Mouse (Mus musculus) mesoderm, embryonic 11.5 days (tissue): ENCODE results near the gene Tmem88b.
A peak's percentile ranks its signal among the peaks of the same experiment; 100 is the strongest.
"Not testable (repeated sequence)": the region's sequence is repeated elsewhere in the genome, so short reads cannot be mapped to it uniquely, and the experiment has no call there.

ENCODE experiments used
- DNase-seq: peaks from one replicate; pipeline ENCODE4 v3.0.0-alpha.2; 2012; ENCODE audit warnings: low read depth, low spot score

Gene Tmem88b

DNA sequence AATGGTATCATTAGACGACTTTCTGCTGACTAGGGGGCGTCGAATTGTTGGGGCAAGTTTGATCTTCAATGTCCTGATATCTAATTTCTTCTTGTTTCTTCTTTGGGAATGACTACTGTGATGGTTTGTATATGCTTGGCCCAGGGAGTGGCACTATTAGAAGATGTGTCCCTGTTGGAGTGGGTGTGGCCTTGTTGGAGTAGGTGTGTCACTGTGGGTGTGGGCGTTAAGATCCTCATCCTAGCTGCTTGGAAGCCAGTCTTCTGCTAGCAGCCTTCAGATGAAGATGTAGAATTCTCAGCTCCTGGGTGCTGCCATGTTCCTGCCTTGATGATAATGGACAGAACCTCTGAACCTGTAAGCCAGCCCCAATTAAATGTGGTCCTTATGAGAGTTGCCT, 3.2 kb upstream of the Tmem88b start:
- not testable (repeated sequence) for DNase-seq

GRCm38 (mm10) chr4:155788300-155788699, 2.6 kb upstream of the Tmem88b start:
- no peak for DNase-seq

- DNase-seq = no peak
These were observed 428 bp downstream of the Tmem88b start for GRCm38 (mm10) chr4:155785246-155785645.

GRCm38 (mm10) chr4:155784081-155784701, 1.5 kb downstream of the Tmem88b start:
- DNase-seq = peak; percentile 81

- no peak for DNase-seq
These were observed 2.1 kb downstream of the Tmem88b start for GRCm38 (mm10) chr4:155783486-155784080.

- DNase-seq = peak; percentile 65
These were observed 4.8 kb downstream of the Tmem88b start for GRCm38 (mm10) chr4:155780895-155781294.

- DNase-seq = no peak
These were observed 6.2 kb downstream of the Tmem88b start for GRCm38 (mm10) chr4:155779498-155779897.

GRCm38 (mm10) chr4:155777816-155778215, 7.9 kb downstream of the Tmem88b start:
- DNase-seq = no peak

DNA sequence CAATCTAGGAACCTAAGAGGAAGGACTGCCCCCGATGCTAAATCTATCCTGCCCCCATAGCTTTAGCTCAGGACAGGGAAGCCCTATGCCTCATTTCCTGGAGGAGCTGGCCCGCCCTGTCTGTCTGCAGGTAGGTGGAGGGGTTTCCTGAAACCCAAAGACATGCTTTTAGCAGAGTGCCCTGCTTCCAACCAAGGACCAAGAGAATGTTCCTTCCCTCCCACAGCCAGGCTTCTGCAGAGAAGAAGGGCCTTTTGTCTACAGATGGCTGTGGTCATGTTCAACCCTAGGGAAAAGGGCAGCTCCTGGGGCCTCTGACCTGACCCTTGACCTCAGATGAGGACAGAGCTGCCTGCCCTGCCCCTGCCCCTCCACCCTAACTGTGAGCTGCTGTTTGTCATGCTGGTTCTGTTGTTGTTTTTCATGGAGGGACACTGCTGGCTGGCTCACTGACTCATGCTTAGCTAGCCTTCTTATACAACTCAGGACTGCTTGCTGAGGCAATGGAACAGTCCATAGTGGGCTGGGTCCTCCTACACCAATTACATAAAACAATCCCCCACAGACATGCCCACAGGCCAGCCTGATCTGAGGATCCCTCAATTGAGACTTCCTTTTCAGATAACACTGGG, 8.9 kb downstream of the Tmem88b start:
- no peak for DNase-seq

DNA sequence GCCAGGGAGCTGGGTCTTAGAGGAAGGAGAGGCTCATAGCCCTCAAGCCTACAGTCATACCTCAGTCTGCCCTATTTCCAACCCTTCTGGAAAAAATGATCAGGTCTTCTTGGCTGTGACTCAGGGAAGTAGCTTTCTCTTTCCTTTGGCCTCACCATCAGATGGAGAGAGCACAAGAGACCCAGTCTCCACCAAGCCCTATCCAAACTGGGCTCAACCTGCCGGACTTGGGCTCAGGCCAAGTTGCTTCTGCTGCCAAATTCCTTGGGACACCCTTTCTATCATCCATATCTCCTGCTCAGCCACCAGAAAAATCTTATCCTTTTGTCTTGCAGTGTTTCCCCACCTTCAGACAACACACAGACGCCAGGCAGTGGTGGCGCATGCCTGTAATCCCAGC, 9.8 kb downstream of the Tmem88b start:
- no peak for DNase-seq

- no peak for DNase-seq
These were observed 10.5 kb downstream of the Tmem88b start for GRCm38 (mm10) chr4:155774971-155775740.

- DNase-seq = peak; percentile 89
These were observed 11.4 kb downstream of the Tmem88b start, which contains the start of gene Vwa1 for GRCm38 (mm10) chr4:155774280-155774754. Gene Vwa1, minus strand, starts transcription at chr4:155774698.

DNA sequence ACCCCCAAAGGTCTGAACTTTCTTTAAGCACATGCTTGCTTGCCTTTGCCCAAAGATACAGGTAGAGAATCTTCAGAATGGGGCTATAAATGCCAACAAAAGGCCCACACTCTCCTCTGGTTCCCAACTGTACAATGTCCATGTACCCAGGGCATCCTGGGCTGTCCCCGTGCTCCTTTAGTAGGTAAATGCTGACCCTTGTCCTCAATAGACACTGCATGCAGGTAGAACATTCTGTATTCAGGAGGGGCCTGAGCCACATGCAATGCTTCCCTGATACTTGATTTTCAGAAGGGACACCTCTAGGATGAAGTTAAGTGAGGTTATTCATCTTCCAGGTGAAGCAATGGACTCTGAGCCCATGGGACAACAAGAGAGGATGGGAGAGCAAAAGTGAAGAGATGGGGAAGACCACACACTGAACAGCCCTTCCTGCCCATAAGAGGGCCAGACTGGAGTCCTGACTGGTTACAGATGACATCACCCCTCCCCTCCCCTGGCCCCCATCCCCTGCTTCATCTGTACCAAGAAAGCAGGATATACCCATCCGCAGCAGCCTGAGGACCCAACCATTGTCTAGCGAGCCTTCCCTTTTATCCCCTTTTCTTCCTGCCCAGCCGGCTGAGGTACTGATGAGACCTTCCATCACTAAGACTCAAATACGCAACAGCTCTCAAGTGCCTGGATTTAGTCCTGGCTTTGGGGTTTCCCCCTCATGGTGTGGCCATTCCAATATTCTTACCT, 12.2 kb downstream of the Tmem88b start:
- DNase-seq = no peak

- no peak for DNase-seq
These were observed 12.9 kb downstream of the Tmem88b start for GRCm38 (mm10) chr4:155772786-155773185.

DNA sequence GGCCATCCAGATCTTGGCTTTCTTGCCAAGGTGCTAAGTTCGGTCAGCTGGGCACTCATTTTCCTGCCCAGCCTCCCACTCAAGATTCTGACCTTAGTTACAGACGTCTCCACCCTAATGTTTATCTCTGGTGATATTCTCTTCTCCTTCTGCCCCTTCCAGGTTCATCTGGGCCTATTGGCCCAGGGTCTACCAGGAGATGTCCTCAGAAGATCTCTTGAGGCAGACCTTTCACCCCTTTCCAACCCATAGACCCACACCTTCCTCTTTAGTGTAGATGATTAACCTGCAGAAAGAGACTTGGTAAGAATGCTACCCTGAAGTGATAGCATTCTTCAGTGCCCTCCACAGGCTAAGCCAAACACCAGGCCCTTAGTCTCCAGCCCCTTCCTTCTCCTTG, 14.0 kb downstream of the Tmem88b start:
- no peak for DNase-seq

DNA sequence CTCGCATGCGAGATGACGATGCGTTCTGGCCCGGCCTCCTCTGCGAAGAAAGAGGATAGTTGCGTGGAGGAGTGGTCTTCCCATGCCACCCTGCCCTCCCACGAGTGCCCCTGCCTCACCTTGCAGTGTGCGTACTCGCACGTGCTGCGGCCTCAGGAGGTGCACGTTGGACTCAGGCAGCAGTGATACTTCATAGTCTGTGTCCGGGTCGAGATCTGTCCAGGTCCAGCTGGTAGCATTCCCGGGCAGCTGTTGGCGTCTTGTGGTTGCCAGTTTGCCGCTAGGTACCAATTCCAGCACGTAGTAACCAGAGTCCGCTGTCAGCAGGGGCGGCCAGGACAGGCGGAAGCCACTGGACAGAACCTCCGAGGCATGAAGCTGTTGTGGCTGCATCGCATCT, 15.0 kb downstream of the Tmem88b start:
- DNase-seq = no peak

DNA sequence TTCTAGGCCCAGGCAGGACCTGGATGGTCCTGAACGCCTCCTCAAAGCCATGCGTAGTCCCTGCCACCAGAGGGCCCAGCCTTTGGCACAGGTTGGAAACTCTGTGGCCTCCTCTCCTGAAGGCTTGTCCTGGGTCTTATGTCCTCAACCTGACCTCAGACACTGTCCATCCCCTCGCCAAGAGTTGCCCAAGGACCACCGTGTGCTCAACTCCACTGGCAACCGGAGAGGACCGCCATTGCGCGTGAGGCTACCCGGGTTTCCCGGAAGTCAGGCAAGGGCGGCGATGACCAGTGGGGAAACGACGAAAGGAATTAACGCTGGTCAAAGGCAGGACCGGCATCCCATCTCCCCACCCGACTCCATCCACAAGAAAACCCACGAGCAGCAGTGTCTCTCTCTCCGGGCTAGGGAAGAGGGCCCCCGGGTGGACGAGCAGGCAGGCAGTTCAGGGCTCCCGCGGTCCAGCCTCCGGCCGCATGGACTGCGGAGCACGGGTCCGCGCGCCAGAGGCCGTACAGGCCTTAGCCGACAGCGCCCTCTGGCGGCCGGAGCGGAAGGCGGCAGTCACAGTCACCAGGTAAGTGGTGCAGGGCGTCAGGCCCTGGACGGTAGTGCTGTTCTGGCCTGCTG, 15.7 kb downstream of the Tmem88b start:
- peak; percentile 92 for DNase-seq

DNA sequence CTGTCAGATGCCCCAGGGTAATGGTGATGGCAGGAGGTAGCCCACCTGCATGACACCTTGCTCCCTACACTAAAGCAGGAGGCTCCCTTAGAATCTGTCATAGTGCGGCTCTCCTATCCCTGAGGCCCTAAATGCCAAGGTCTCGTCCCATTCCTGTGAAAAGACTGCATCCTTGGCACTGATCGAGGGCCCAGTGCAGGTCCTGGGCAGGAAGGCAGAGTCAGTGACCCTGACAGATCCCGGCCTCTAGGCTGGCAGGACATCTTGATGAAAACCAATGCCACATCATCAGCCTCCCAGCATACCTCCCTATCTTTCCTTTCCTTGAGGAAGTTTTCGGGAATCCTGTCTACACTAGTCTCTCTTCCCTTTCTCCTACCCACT, 16.2 kb downstream of the Tmem88b start:
- no peak for DNase-seq

- no peak for DNase-seq
These were observed 23.3 kb downstream of the Tmem88b start for GRCm38 (mm10) chr4:155762357-155762756.

- DNase-seq = no peak
These were observed 24.1 kb downstream of the Tmem88b start for GRCm38 (mm10) chr4:155761356-155762099.
